Mouse (Mus musculus) stomach, postnatal 0 days (tissue): Measurements from ENCODE around the gene Dhdh. TPM values are rescaled to one million over a fixed set of nuclear protein-coding genes. Genes with fewer than 3 reads are reported as not detected.

ENCODE experiments used
- ATAC-seq: fragments of 200-750 bp; cut with Nextera tagmentation; 2 replicates; pipeline ENCODE4 v1.8.0; 2017; ENCODE audit not compliant: low FRiP score, low TSS enrichment
- DNase-seq: peaks from one replicate; pipeline ENCODE4 v3.0.0-alpha.2; 2016; ENCODE audit warnings: low spot score
- H3K27ac ChIP-seq: fragments of 300-500 bp; sonication (generic); replicated peaks from 2 replicates; pipeline ENCODE4 v1.5.1; 2014; ENCODE audit warnings: mild to moderate bottlenecking, control low read depth
- H3K27me3 ChIP-seq: fragments of 300-500 bp; sonication (generic); 2 replicates; pipeline ENCODE4 v1.6.1; 2014; ENCODE audit warnings: low read length; ENCODE audit not compliant: control insufficient read depth, insufficient read depth
- H3K36me3 ChIP-seq: fragments of 300-500 bp; sonication (generic); 2 replicates; pipeline ENCODE4 v1.6.1; 2014; ENCODE audit warnings: low read length, mixed read lengths; ENCODE audit not compliant: control insufficient read depth, insufficient read depth
- H3K4me1 ChIP-seq: fragments of 300-500 bp; sonication (generic); replicated peaks from 2 replicates; pipeline ENCODE4 v1.6.1; 2014; ENCODE audit warnings: antibody characterized with exemption; ENCODE audit not compliant: control insufficient read depth, insufficient read depth
- H3K4me2 ChIP-seq: fragments of 300-500 bp; sonication (generic); replicated peaks from 2 replicates; pipeline ENCODE4 v1.6.1; 2014; ENCODE audit warnings: low read depth, mild to moderate bottlenecking, control low read depth, moderate library complexity
- H3K4me3 ChIP-seq: fragments of 300-500 bp; sonication (generic); 2 replicates; pipeline ENCODE4 v1.5.1; 2014; ENCODE audit warnings: low read depth, low read length, control low read depth
- H3K9ac ChIP-seq: fragments of 300-500 bp; sonication (generic); 2 replicates; pipeline ENCODE4 v1.6.1; 2014; ENCODE audit warnings: mild to moderate bottlenecking, low read length, control low read depth, mixed read lengths
- H3K9me3 ChIP-seq: fragments of 300-500 bp; sonication (generic); 2 replicates; pipeline ENCODE4 v1.6.1; 2016; ENCODE audit warnings: low read length; ENCODE audit not compliant: control insufficient read depth
- CTCF ChIP-seq: IDR thresholded peaks from 2 replicates; pipeline ENCODE4 v1.5.1; 2016; ENCODE audit warnings: antibody characterized with exemption, low read depth, mild to moderate bottlenecking, moderate library complexity
- EP300 ChIP-seq: optimal IDR thresholded peaks from 2 replicates; pipeline ENCODE3; 2016; ENCODE audit warnings: antibody characterized with exemption
- WGBS: fragments of 180-500 bp; shearing (Covaris S2); extraction: QIAGEN DNeasy Blood & Tissue Kit; methylation state at CpG from one replicate; pipeline ENCODE4 v1.1.7; 2014; 5-methylcytosine and 5-hydroxymethylcytosine counted together
- polyA plus RNA-seq: library from polyadenylated mRNA; unstranded; fragments of >200 nt; fragmentation: Nextera tagmentation; extraction: Ambion mirVana; gene quantifications from 2 replicates; pipeline ENCODE4 v1.2.1, GENCODE M21; 2015

The Dhdh gene
- polyA plus RNA-seq, 1 experiment from 2014 or later, result 1.1 TPM

DNA sequence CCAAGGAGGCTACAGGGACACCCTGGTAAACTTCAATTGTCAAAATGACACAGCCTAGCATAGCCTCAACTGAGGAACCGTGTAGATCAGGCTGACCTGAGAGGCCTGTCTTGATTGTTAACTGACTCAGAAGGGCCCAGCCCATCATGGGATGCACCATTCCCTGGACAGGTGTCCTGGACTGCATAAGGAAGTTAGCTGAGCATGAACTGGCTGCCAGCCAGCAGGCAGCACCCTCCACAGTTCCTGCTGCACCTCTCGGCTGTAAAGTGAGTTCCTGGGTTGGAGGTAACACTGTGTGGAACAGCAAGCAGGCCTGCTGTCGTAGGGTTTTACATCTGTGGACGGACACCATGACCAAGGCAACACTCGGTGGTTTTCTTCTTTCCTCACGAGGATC, 19.0 kb upstream of the Dhdh start:
- DNase-seq, result peak; percentile 77
- ATAC-seq, result peak; percentile 60
- Histone ChIP-seq H3K9ac (no peak overlapping the region), H3K27me3 (no peaks in the 10 kb centered on the region), H3K27ac (peak overlapping the region; percentile 58), H3K9me3 (no peaks in the 10 kb centered on the region), H3K4me1 (peaks cover 6% of the 10 kb centered on the region; the same call in 1 of the 2 replicates), H3K4me3 (no peak overlapping the region), H3K36me3 (peaks cover 4% of the 10 kb centered on the region), H3K4me2 (no peak overlapping the region)
- no peak for TF ChIP-seq EP300
- no peak for TF ChIP-seq CTCF
- 77% methylated on average over 6 of the region's 6 CpGs for WGBS

DNA sequence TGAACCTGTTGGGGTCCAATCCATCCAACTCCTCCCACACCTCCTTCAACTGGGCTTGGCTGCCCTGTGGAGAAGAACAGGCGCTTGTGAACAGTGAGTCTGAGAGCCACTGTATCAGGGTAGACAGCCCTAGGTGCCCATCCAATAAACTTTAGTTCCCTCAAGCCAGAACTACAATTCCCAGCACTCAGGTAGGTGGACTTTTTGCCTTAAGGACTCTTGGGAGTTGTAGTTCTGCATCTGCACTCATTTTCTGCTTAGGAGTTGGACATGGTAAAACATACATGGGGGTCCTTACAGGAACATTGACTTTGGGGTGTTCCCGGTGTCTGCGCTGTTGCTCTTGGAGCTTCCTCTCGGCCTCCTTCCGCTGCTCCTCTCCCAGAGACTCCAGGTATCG, 9.8 kb upstream of the Dhdh start:
- WGBS, result 96% methylated on average over 6 of the region's 6 CpGs
- no peaks in the 10 kb centered on the region for H3K9me3 ChIP-seq
- no peaks in the 10 kb centered on the region for H3K4me1 ChIP-seq
- no peak for ATAC-seq
- peaks cover 31% of the 10 kb centered on the region for H3K36me3 ChIP-seq
- H3K27ac ChIP-seq, result no peak overlapping the region
- no peak overlapping the region for H3K4me2 ChIP-seq
- no peaks in the 10 kb centered on the region for H3K27me3 ChIP-seq
- no peak overlapping the region for H3K9ac ChIP-seq
- H3K4me3 ChIP-seq, result no peak overlapping the region
- TF ChIP-seq CTCF, result no peak
- TF ChIP-seq EP300, result no peak
- no peak for DNase-seq

DNA sequence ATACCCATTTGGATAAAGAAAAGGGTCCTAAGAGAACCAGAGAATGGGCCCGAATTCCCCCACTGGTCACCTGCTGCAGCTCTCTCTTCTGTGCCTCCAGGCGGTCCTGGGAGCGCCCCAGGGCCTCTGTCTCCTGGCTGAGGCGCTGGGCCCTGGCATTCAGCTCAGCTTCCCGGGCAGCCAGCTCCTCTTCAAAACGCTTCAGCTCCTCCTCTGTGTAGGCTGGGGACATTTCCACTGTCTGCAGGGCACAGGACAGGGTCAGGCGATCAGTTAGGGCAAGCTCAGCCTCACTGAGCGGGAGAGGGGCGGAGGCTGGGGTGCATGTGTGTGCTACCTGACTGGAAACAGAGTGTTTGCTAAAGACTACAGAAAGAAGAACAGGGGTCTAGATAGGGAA, 5.9 kb upstream of the Dhdh start:
- no peak overlapping the region for H3K9ac ChIP-seq
- H3K4me1 ChIP-seq, result no peaks in the 10 kb centered on the region
- DNase-seq (no peak), ATAC-seq (no peak)
- no peaks in the 10 kb centered on the region for H3K27me3 ChIP-seq
- WGBS, result 82% methylated on average over 9 of the region's 9 CpGs
- no peak overlapping the region for H3K27ac ChIP-seq
- TF ChIP-seq EP300 (no peak), CTCF (no peak)
- H3K9me3 ChIP-seq, result no peaks in the 10 kb centered on the region
- H3K4me2 ChIP-seq, result no peak overlapping the region
- peaks cover 27% of the 10 kb centered on the region for H3K36me3 ChIP-seq
- H3K4me3 ChIP-seq, result no peak overlapping the region

DNA sequence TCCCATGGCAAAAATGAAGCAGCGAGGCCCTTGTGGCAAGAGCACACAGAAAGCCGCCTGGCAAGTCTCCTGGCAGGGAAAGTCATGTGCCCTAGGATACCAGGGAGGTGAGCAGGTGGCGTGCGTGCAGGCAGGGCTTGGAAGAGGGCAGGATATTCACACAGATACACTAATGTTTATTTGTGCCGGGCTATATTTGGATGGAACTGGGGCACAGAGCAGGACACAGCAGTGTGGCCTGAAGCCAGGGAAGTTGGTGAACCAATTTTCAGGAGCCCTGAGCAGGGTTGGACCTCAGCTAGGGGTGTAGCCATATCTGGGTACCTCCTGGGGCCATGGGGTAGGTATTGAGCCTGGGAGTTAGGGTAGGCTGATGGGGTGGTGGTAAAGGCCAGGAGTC, 4.3 kb upstream of the Dhdh start:
- H3K4me1 ChIP-seq, result no peaks in the 10 kb centered on the region
- 69% methylated on average over 5 of the region's 5 CpGs for WGBS
- DNase-seq (no peak), ATAC-seq (no peak)
- H3K27ac ChIP-seq, result no peak overlapping the region; the same call in 1 of the 2 replicates
- H3K9ac ChIP-seq, result no peak overlapping the region
- no peak for TF ChIP-seq CTCF
- no peak for TF ChIP-seq EP300
- H3K4me3 ChIP-seq, result no peak overlapping the region
- H3K4me2 ChIP-seq, result no peak overlapping the region
- peaks cover 27% of the 10 kb centered on the region for H3K36me3 ChIP-seq
- no peaks in the 10 kb centered on the region for H3K9me3 ChIP-seq
- H3K27me3 ChIP-seq, result no peaks in the 10 kb centered on the region

DNA sequence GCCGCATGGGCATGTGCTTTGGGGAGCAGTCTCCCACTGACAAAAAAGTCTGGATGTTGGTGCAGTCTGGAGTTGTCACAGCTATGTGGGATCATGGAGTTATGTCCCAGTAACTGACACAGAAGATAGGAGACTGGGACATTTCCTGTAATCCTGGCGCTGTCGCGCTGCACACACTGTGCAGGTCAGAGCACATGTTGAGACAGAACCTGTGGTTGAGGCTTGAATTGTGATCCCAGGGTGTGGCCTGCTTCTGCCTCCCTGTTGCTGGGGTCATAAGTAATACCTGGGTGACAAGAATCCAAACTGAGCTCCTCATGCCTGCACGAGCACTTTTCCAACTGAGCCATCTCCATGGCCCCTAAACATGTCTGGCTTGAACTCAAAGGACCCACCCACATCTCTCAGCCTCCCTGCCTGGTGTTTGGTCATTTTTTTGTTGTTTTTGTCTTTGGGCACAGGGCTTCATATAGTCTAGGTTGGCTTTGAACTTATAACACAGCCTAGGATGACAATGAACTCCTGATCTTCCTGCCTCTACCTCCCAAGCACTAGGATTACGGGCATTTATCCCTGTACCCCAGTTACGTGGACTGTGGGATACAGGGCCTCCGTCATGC, 3.7 kb upstream of the Dhdh start:
- Histone ChIP-seq H3K27me3 (no peaks in the 10 kb centered on the region), H3K4me2 (no peak overlapping the region), H3K27ac (no peak overlapping the region), H3K9ac (no peak overlapping the region), H3K9me3 (no peaks in the 10 kb centered on the region), H3K36me3 (peaks cover 27% of the 10 kb centered on the region), H3K4me1 (no peaks in the 10 kb centered on the region), H3K4me3 (no peak overlapping the region)
- ATAC-seq, result no peak
- TF ChIP-seq EP300, result no peak
- TF ChIP-seq CTCF, result no peak
- no peak for DNase-seq
- 83% methylated on average over 8 of the region's 8 CpGs for WGBS

DNA sequence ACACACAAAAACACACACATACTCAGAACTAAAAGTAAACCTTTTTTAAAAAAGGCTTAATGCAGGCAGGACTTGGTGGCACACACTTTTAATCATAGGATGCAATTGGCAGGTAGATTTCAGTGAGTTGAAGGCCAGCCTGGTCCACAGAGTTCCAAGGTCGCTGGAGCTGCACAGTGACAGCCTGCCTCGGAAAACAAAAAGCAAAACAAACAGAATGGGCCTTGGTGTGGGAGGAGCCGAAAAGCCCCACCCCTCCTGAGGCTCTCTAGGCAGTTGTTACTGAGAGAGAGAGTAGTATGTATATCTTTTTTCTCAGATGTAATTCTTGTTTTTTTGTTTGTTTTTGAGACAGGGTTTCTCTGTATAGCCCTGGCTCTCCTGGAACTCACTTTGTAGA, 2.7 kb upstream of the Dhdh start:
- TF ChIP-seq CTCF (no peak), EP300 (no peak)
- ATAC-seq, result peak; percentile 66
- WGBS, result 14% methylated on average over 3 of the region's 3 CpGs
- Histone ChIP-seq H3K36me3 (peaks cover 21% of the 10 kb centered on the region), H3K4me2 (0 out of 2 replicates have a peak overlapping the region, but pooled peaks have one; percentile 15), H3K9ac (no peak overlapping the region), H3K27me3 (no peaks in the 10 kb centered on the region), H3K4me1 (no peaks in the 10 kb centered on the region), H3K4me3 (no peak overlapping the region), H3K27ac (0 out of 2 replicates have a peak overlapping the region, but pooled peaks have one; percentile 31), H3K9me3 (no peaks in the 10 kb centered on the region)
- DNase-seq, result peak; percentile 68
